Mouse (Mus musculus) cerebral cortex, adult 2 months (tissue): ENCODE data around the gene Ccr10.

ENCODE experiments used
- WGBS: fragments of 180-500 bp; shearing (Covaris S2); methylation state at CpG from one replicate; pipeline ENCODE4 v1.1.7; 2018; 5-methylcytosine and 5-hydroxymethylcytosine counted together

The Ccr10 gene

GRCm38 (mm10) chr11:101124494-101124893, 50.7 kb downstream of the Ccr10 start:
- 93% methylated on average over 8 of the region's 8 CpGs for WGBS
